Mouse (Mus musculus) CH12.LX (cell line): ENCODE measurements around the gene Trio. TPM values are rescaled to one million over a fixed set of nuclear protein-coding genes. Genes with fewer than 3 reads are reported as not detected.
A peak's percentile ranks its signal among the peaks of the same experiment; 100 is the strongest.

Experiments
- DNase-seq: peaks from one replicate; pipeline ENCODE4 v3.0.0-alpha.2; 2013; ENCODE audit errors: extremely low read depth
- H3K27ac ChIP-seq: 2 replicates; pipeline ENCODE4 v1.5.1; 2012; ENCODE audit warnings: low read depth, mild to moderate bottlenecking, control low read depth, moderate library complexity; ENCODE audit not compliant: insufficient read depth
- H3K27me3 ChIP-seq: replicated peaks from 2 replicates; pipeline ENCODE3; 2012; ENCODE audit warnings: inconsistent platforms
- H3K36me3 ChIP-seq, 2 experiments: replicated peaks in 1 of 2; 2 replicates each; pipeline versions ENCODE3 to v1.6.1; 2012; ENCODE audit warnings: inconsistent platforms in 1 of 2, low read length in 1 of 2, mild to moderate bottlenecking in 1 of 2, mixed read lengths in 1 of 2, moderate library complexity in 1 of 2; ENCODE audit not compliant: control insufficient read depth in 1 of 2, insufficient read depth in 1 of 2
- H3K4me1 ChIP-seq, 2 experiments: 2 replicates each; pipeline ENCODE4 v1.6.1; 2012; ENCODE audit warnings: inconsistent platforms in 1 of 2, moderate library complexity in 1 of 2; ENCODE audit not compliant: insufficient read depth in 2 of 2, control insufficient read depth in 1 of 2
- H3K4me2 ChIP-seq: 2 replicates; pipeline ENCODE4 v1.6.1; 2012; ENCODE audit warnings: low read depth, mild to moderate bottlenecking, control low read depth; ENCODE audit not compliant: poor library complexity, insufficient read depth, severe bottlenecking
- H3K4me3 ChIP-seq, 3 experiments: fragments of 150-350 bp in 1 of 3; sonication (generic) in 1 of 3; replicated peaks in 1 of 3; 2 replicates each; pipeline versions ENCODE3 to v1.5.1; 2011 to 2012; ENCODE audit warnings: low read depth in 2 of 3, low read length in 2 of 3, mild to moderate bottlenecking in 2 of 3, moderate library complexity in 2 of 3, control low read depth in 1 of 3, improper control_type of control experiment in 1 of 3, inconsistent platforms in 1 of 3, mixed read lengths in 1 of 3; ENCODE audit not compliant: poor library complexity in 1 of 3
- H3K79me2 ChIP-seq: replicated peaks from 2 replicates; pipeline ENCODE4 v1.6.1; 2012; ENCODE audit warnings: mild to moderate bottlenecking, moderate library complexity; ENCODE audit not compliant: control insufficient read depth, poor library complexity, insufficient read depth, severe bottlenecking; ENCODE audit errors: extremely low read depth
- H3K9ac ChIP-seq: 2 replicates; pipeline ENCODE4 v1.6.1; 2012; ENCODE audit warnings: low read depth, mild to moderate bottlenecking, control low read depth, moderate library complexity; ENCODE audit not compliant: insufficient read depth
- H3K9me3 ChIP-seq: replicated peaks from 2 replicates; pipeline ENCODE3; 2012; ENCODE audit warnings: low read length, inconsistent platforms, mixed read lengths
- CTCF ChIP-seq, 2 experiments: IDR thresholded peaks in 1 of 2; conservative IDR thresholded peaks in 1 of 2; 2 replicates each; pipeline ENCODE4 v1.5.1; 2011 to 2012; ENCODE audit warnings: low read depth in 2 of 2, low read length in 2 of 2, improper control_type of control experiment in 1 of 2, inconsistent platforms in 1 of 2, mild to moderate bottlenecking in 1 of 2, moderate library complexity in 1 of 2
- E2F4 ChIP-seq: IDR thresholded peaks from 2 replicates; pipeline ENCODE4 v1.6.1; 2011; ENCODE audit warnings: low read depth, low read length, improper control_type of control experiment; ENCODE audit not compliant: insufficient replicate concordance
- IRF4 ChIP-seq: IDR thresholded peaks from 2 replicates; pipeline ENCODE4 v1.6.1; 2014; ENCODE audit warnings: low read depth, mild to moderate bottlenecking, inconsistent platforms, low read length, improper control_type of control experiment
- KAT2A ChIP-seq: IDR thresholded peaks from 2 replicates; pipeline ENCODE4 v1.6.1; 2012; ENCODE audit warnings: low read length, improper control_type of control experiment, inconsistent platforms; ENCODE audit not compliant: insufficient replicate concordance
- MAFK ChIP-seq: IDR thresholded peaks from 2 replicates; pipeline ENCODE4 v1.6.1; 2011; ENCODE audit warnings: low read length, improper control_type of control experiment; ENCODE audit not compliant: insufficient replicate concordance
- MEF2A ChIP-seq: IDR thresholded peaks from 2 replicates; pipeline ENCODE4 v1.6.1; 2014; ENCODE audit warnings: low read depth, mild to moderate bottlenecking, inconsistent platforms, low read length, improper control_type of control experiment, borderline replicate concordance
- MXI1 ChIP-seq: IDR thresholded peaks from 2 replicates; pipeline ENCODE4 v1.6.1; 2011; ENCODE audit warnings: mild to moderate bottlenecking, low read depth, low read length, improper control_type of control experiment
- MYC ChIP-seq: IDR thresholded peaks from 2 replicates; pipeline ENCODE4 v1.6.1; 2011; ENCODE audit warnings: low read depth, mild to moderate bottlenecking, improper control_type of control experiment, low read length
- NRF1 ChIP-seq: IDR thresholded peaks from 2 replicates; pipeline ENCODE4 v1.6.1; 2014; ENCODE audit warnings: low read depth, mild to moderate bottlenecking, inconsistent platforms, low read length, improper control_type of control experiment, moderate library complexity
- POLR2A ChIP-seq: IDR thresholded peaks from 2 replicates; pipeline ENCODE4 v1.6.1; 2011; ENCODE audit warnings: low read depth, mild to moderate bottlenecking, improper control_type of control experiment, low read length
- RAD21 ChIP-seq: IDR thresholded peaks from 2 replicates; pipeline ENCODE4 v1.6.1; 2011; ENCODE audit warnings: low read depth, mild to moderate bottlenecking, low read length, improper control_type of control experiment, moderate library complexity
- RCOR1 ChIP-seq: conservative IDR thresholded peaks from 2 replicates; pipeline ENCODE4 v1.6.1; 2012; ENCODE audit warnings: low read depth, mild to moderate bottlenecking, inconsistent platforms, low read length, improper control_type of control experiment
- SIN3A ChIP-seq: IDR thresholded peaks from 2 replicates; pipeline ENCODE4 v1.6.1; 2012; ENCODE audit warnings: low read length, improper control_type of control experiment, inconsistent platforms
- SMC3 ChIP-seq: IDR thresholded peaks from 2 replicates; pipeline ENCODE4 v1.6.1; 2011; ENCODE audit warnings: low read depth, low read length, improper control_type of control experiment
- UBTF ChIP-seq: IDR thresholded peaks from 2 replicates; pipeline ENCODE4 v1.6.1; 2012; ENCODE audit warnings: low read depth, mild to moderate bottlenecking, inconsistent platforms, low read length, improper control_type of control experiment, moderate library complexity
- USF1 ChIP-seq: IDR thresholded peaks from 2 replicates; pipeline ENCODE4 v1.6.1; 2014; ENCODE audit warnings: low read depth, mild to moderate bottlenecking, inconsistent platforms, low read length, improper control_type of control experiment
- ZC3H11A ChIP-seq: IDR thresholded peaks from 2 replicates; pipeline ENCODE4 v1.6.1; 2012; ENCODE audit warnings: low read depth, mild to moderate bottlenecking, inconsistent platforms, low read length, improper control_type of control experiment
- ZKSCAN1 ChIP-seq: IDR thresholded peaks from 2 replicates; pipeline ENCODE4 v1.6.1; 2012; ENCODE audit warnings: low read depth, inconsistent platforms, low read length, improper control_type of control experiment, borderline replicate concordance
- ZMIZ1 ChIP-seq: IDR thresholded peaks from 2 replicates; pipeline ENCODE4 v1.6.1; 2012; ENCODE audit warnings: low read depth, mild to moderate bottlenecking, inconsistent platforms, low read length, improper control_type of control experiment
- ZNF384 ChIP-seq: IDR thresholded peaks from 2 replicates; pipeline ENCODE4 v1.6.1; 2012; ENCODE audit warnings: low read depth, low read length, improper control_type of control experiment, inconsistent platforms
- dilution Hi-C: fragments of 300-500 bp; cut with MboI; formaldehyde crosslinking; loops from 2 replicates; pipeline ENCODE4 v1.14.3; 2020; ENCODE audit warnings: low sequenced_read_pairs; ENCODE audit not compliant: extremely low pct_unique_long_range_greater_than_20kb, extremely low pct_ligation_motif_present
- in situ Hi-C: fragments of 300-500 bp; cut with MboI; formaldehyde crosslinking; loops from 3 replicates; pipeline ENCODE4 v1.14.3; 2019; ENCODE audit warnings: low sequenced_read_pairs, low pct_ligation_motif_present, low pct_unique_long_range_greater_than_20kb, mixed read lengths
- polyA plus RNA-seq: library from polyadenylated mRNA; unstranded; fragments of >175 nt; gene quantifications from 2 replicates; pipeline ENCODE4 v1.2.1, GENCODE M21; 2012; ENCODE audit warnings: low read depth; ENCODE audit not compliant: insufficient read length
- total RNA-seq, 2 experiments: library from RNA; depleted of rRNA; stranded (reverse); fragments of 300-350 nt in 1 of 2; fragments of >200 nt in 1 of 2; gene quantifications; 2 replicates each; pipeline ENCODE4 v1.2.3; 2012 to 2014

Trio gene
- total and polyA plus RNA-seq, 3 experiments: 3.9 to 17.5 (median 4.3) TPM

DNA sequence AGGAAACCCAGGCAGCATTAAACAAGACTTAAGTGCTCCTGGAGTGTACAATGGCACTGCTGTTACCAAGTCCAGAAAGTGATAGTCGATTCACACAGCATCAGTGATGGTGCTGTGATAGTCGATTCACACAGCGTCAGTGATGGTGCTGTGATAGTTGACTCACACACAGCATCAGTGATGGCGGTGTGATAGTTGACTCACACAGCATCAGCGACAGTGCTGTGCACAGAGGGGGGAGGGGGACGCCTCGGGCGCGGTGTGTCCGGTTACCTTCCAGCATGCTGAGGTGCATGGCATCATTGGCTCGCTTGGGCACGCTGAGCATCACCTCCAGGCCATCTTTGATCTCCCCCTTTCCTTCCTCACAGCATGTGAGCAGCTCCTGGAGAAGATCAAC is 200.3 kb downstream of the Trio start:
- dilution Hi-C loops: no loop called here
- H3K36me3 ChIP-seq: peaks cover 0 to 2% of the 10 kb centered on the region in 2 experiments
- H3K4me3 ChIP-seq: peak overlapping the region in 1 of 3 experiments; percentile 12
- H3K27me3 ChIP-seq: no peaks in the 10 kb centered on the region
- no peak for DNase-seq
- in situ Hi-C loops: loop anchor here (5.0 kb wide), 1 partner anchor 68 kb away; no protein-coding TSS in a partner anchor
- H3K9ac ChIP-seq: no peak overlapping the region
- TF ChIP-seq KAT2A: no peak
- TF ChIP-seq POLR2A: no peak
- TF ChIP-seq SMC3: no peak
- TF ChIP-seq UBTF: no peak
- TF ChIP-seq MXI1: no peak
- TF ChIP-seq ZNF384: no peak
- no peak for TF ChIP-seq MYC
- TF ChIP-seq NRF1: no peak
- TF ChIP-seq MAFK: no peak
- no peak for TF ChIP-seq SIN3A
- TF ChIP-seq ZMIZ1: no peak
- TF ChIP-seq USF1: no peak
- no peak for TF ChIP-seq CTCF (conservative IDR thresholded peaks at IDR 0.05 in 1 of 2, IDR thresholded peaks at IDR 0.05 in 1 of 2; ENCODE audit: low read depth in 2 of 2, low read length in 2 of 2)
- no peak for TF ChIP-seq ZKSCAN1
- no peak for TF ChIP-seq MEF2A
- no peak for TF ChIP-seq IRF4
- no peak for TF ChIP-seq RCOR1
- H3K27ac ChIP-seq: no peak overlapping the region
- no peaks in the 10 kb centered on the region for H3K9me3 ChIP-seq
- no peaks in the 10 kb centered on the region for H3K79me2 ChIP-seq
- H3K4me1 ChIP-seq: peaks cover 18 to 45% of the 10 kb centered on the region in 2 experiments
- H3K4me2 ChIP-seq: no peak overlapping the region

GRCm38 (mm10) chr15:27823581-27823980 is 202.1 kb downstream of the Trio start:
- H3K4me1 ChIP-seq: peaks cover 18 to 48% of the 10 kb centered on the region in 2 experiments
- no peak overlapping the region for H3K27ac ChIP-seq
- no peaks in the 10 kb centered on the region for H3K27me3 ChIP-seq
- H3K9me3 ChIP-seq: no peaks in the 10 kb centered on the region
- in situ Hi-C loops: no loop called here
- dilution Hi-C loops: no loop called here
- H3K36me3 ChIP-seq: peaks cover 0 to 2% of the 10 kb centered on the region in 2 experiments
- DNase-seq: peak; percentile 73
- no peak overlapping the region for H3K4me3 ChIP-seq
- H3K79me2 ChIP-seq: no peaks in the 10 kb centered on the region
- TF ChIP-seq KAT2A: no peak
- no peak for TF ChIP-seq UBTF
- TF ChIP-seq CTCF (conservative IDR thresholded peaks at IDR 0.05 in 1 of 2, IDR thresholded peaks at IDR 0.05 in 1 of 2; ENCODE audit: low read depth in 2 of 2, low read length in 2 of 2): peak; percentile 75 to 83
- TF ChIP-seq MYC: no peak
- TF ChIP-seq ZC3H11A: peak; percentile 21; the same call in 1 of the 2 replicates
- peak; percentile 75 for TF ChIP-seq RAD21
- TF ChIP-seq MAFK: no peak
- TF ChIP-seq SMC3: peak; percentile 89
- no peak for TF ChIP-seq E2F4
- no peak overlapping the region for H3K4me2 ChIP-seq
- H3K9ac ChIP-seq: no peak overlapping the region
